Comparison of ENCODE assay signal across 8 mouse cellular contexts in the genomic region with DNA sequence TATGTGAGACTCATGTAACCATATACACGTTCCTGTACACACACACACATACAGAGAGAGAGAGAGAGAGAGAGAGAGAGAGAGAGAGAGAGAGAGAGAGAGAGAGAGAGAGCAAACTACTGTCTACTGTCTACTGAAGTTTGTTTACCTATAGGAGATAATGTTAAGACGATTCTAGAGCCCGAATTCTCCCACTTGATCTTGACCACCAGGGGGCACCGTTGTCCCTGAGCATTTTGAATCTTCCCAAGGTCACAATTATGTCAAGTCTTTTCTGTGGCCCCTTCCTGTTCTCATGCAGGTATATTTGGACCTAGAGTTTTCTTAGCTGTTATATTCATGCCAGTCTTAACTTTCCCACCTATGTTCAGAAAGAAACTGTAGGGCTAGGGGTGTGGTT. TPM values are rescaled to one million over a fixed set of nuclear protein-coding genes. Genes with fewer than 3 reads are reported as not detected.
DNase-seq lines count a peak whose midpoint lies in the region; ATAC-seq and TF ChIP-seq lines count a peak whose summit lies in the region.

No protein-coding gene starts in this region.

- H3K36me3 ChIP-seq in hindbrain, embryonic 14.5 days (replicated peaks; ENCODE audit: control insufficient read depth, insufficient read depth) = 0 out of 2 replicates have a peak, but pooled peaks cover 3% of the 10 kb centered on the region
- no peaks in the 10 kb centered on the region for H3K36me3 ChIP-seq in hindbrain, embryonic 12.5 days
- H3K36me3 ChIP-seq in heart, embryonic 14.5 days (ENCODE audit: control insufficient read depth, insufficient read depth, low read length) = peaks cover 10% of the 10 kb centered on the region; the same call in 1 of the 2 replicates

- H3K27me3 ChIP-seq in hindbrain, embryonic 14.5 days (ENCODE audit: control insufficient read depth, insufficient read depth, low read length) = no peaks in the 10 kb centered on the region
- H3K27me3 ChIP-seq in hindbrain, embryonic 12.5 days = no peaks in the 10 kb centered on the region
- H3K27me3 ChIP-seq in heart, embryonic 14.5 days (ENCODE audit: control insufficient read depth, insufficient read depth, low read length) = no peaks in the 10 kb centered on the region

- peak; percentile 73 for TF ChIP-seq CTCF in left cerebral cortex, adult 2 months (IDR thresholded peaks at IDR 0.05)

- peak; percentile 75 for DNase-seq in hindbrain, embryonic 14.5 days (ENCODE audit: low spot score)
- peak; percentile 84 for DNase-seq in R1 (ENCODE audit: low read depth, low spot score)
- DNase-seq in cerebellum, postnatal 36 days = peak; percentile 83 to 84
- peak; percentile 57 to 66 for DNase-seq in left cerebral cortex, adult 2 months (ENCODE audit: extremely low spot score in 1 of 2, low spot score in 2 of 2)
- peak; percentile 53 for DNase-seq in testis, postnatal 14 days (ENCODE audit: low spot score)

- ATAC-seq in hindbrain, embryonic 14.5 days (ENCODE audit: low FRiP score) = no peak
- no peak for ATAC-seq in hindbrain, embryonic 12.5 days (ENCODE audit: low FRiP score)
- no peak for ATAC-seq in heart, embryonic 14.5 days (ENCODE audit: insufficient number of reproducible peaks, insufficient read depth, low FRiP score, low read depth)
- ATAC-seq in monocyte, adult 5-6 weeks (replicated peaks; ENCODE audit: insufficient number of reproducible peaks, low FRiP score, low TSS enrichment, poor library complexity, severe bottlenecking) = peak; percentile 51; the same call in 1 of the 2 replicates

- intact Hi-C loops in left cerebral cortex, adult 2 months (cut with DNase I) = loop anchor here (5.0 kb wide), 1 partner anchor 122 kb away; a partner anchor contains a TSS

- WGBS in hindbrain, embryonic 14.5 days = 2% methylated on average over 4 of the region's 4 CpGs
- 3% methylated on average over 4 of the region's 4 CpGs for WGBS in hindbrain, embryonic 12.5 days
- 2% methylated on average over 4 of the region's 4 CpGs for WGBS in heart, embryonic 14.5 days

- no peak overlapping the region for H3K4me3 ChIP-seq in hindbrain, embryonic 14.5 days (replicated peaks; ENCODE audit: low read length)
- H3K4me3 ChIP-seq in hindbrain, embryonic 12.5 days = no peak overlapping the region
- no peak overlapping the region for H3K4me3 ChIP-seq in heart, embryonic 14.5 days (ENCODE audit: control insufficient read depth in 1 of 2, insufficient read depth in 1 of 2, low read depth in 1 of 2, low read length in 2 of 2)
- H3K4me3 ChIP-seq in left cerebral cortex, adult 2 months = no peak overlapping the region

- H3K4me2 ChIP-seq in hindbrain, embryonic 14.5 days (replicated peaks) = no peak overlapping the region
- H3K4me2 ChIP-seq in hindbrain, embryonic 12.5 days (replicated peaks) = no peak overlapping the region
- no peak overlapping the region for H3K4me2 ChIP-seq in heart, embryonic 14.5 days (ENCODE audit: low read length)

- no peak overlapping the region for H3K27ac ChIP-seq in hindbrain, embryonic 14.5 days
- H3K27ac ChIP-seq in hindbrain, embryonic 12.5 days = no peak overlapping the region
- H3K27ac ChIP-seq in heart, embryonic 14.5 days (replicated peaks in 1 of 2; ENCODE audit: control insufficient read depth in 1 of 2, insufficient read depth in 1 of 2, low read depth in 2 of 2, low read length in 2 of 2) = peak overlapping the region; percentile 41 to 96; a peak in 2 of 4 replicates
- no peak overlapping the region for H3K27ac ChIP-seq in left cerebral cortex, adult 2 months

- H3K4me1 ChIP-seq in hindbrain, embryonic 14.5 days (replicated peaks; ENCODE audit: control insufficient read depth, insufficient read depth, low read length) = peaks cover 13% of the 10 kb centered on the region
- H3K4me1 ChIP-seq in hindbrain, embryonic 12.5 days = peaks cover 21% of the 10 kb centered on the region
- peaks cover 8 to 27% of the 10 kb centered on the region in 2 experiments for H3K4me1 ChIP-seq in heart, embryonic 14.5 days (ENCODE audit: control insufficient read depth in 2 of 2, insufficient read depth in 2 of 2, low read length in 2 of 2)

- no peak overlapping the region for H3K9ac ChIP-seq in hindbrain, embryonic 14.5 days
- no peak overlapping the region for H3K9ac ChIP-seq in hindbrain, embryonic 12.5 days
- H3K9ac ChIP-seq in heart, embryonic 14.5 days (ENCODE audit: low read length) = no peak overlapping the region

- no peaks in the 10 kb centered on the region for H3K9me3 ChIP-seq in hindbrain, embryonic 14.5 days (ENCODE audit: control insufficient read depth, low read length)
- no peaks in the 10 kb centered on the region for H3K9me3 ChIP-seq in hindbrain, embryonic 12.5 days (replicated peaks)
- no peaks in the 10 kb centered on the region for H3K9me3 ChIP-seq in heart, embryonic 14.5 days (ENCODE audit: control insufficient read depth, low read length)

RNA-seq across cellular contexts. Expression of a gene that starts 2.0 kb away (rescaled TPM):
- polyA plus RNA-seq in hindbrain, embryonic 14.5 days (2014; fragmentation: Nextera tagmentation; extraction: Ambion mirVana) = 271 and 304 TPM in 2 replicates
- polyA plus RNA-seq in hindbrain, embryonic 12.5 days (2016; fragmentation: Nextera tagmentation; extraction: Ambion mirVana) = 207 and 208 TPM in 2 replicates
- 493 and 524 TPM in 2 replicates for polyA plus RNA-seq in heart, embryonic 14.5 days (2014; fragmentation: Nextera tagmentation; extraction: Ambion mirVana)
- total RNA-seq in left cerebral cortex, adult 2 months (2021) = 100 to 1,000 TPM; 216 to 218 TPM
- 72.5 to 84.0 TPM (median 77.3 TPM) in 3 replicates for total RNA-seq in monocyte, adult 5-6 weeks (2017)

RNA-seq across cellular contexts. Expression of a gene that starts 13.3 kb away (rescaled TPM):
- polyA plus RNA-seq in hindbrain, embryonic 14.5 days (2014; fragmentation: Nextera tagmentation; extraction: Ambion mirVana) = 187 and 215 TPM in 2 replicates
- 242 and 244 TPM in 2 replicates for polyA plus RNA-seq in hindbrain, embryonic 12.5 days (2016; fragmentation: Nextera tagmentation; extraction: Ambion mirVana)
- polyA plus RNA-seq in heart, embryonic 14.5 days (2014; fragmentation: Nextera tagmentation; extraction: Ambion mirVana) = 213 and 243 TPM in 2 replicates
- total RNA-seq in left cerebral cortex, adult 2 months (2021) = 10 to 100 TPM; 66.8 to 67.5 TPM
- 31.0 to 45.3 TPM (median 42.6 TPM) in 3 replicates for total RNA-seq in monocyte, adult 5-6 weeks (2017)

RNA-seq across cellular contexts. Expression of a gene that starts 32.4 kb away (rescaled TPM):
- 17.7 and 19.2 TPM in 2 replicates for polyA plus RNA-seq in hindbrain, embryonic 14.5 days (2014; fragmentation: Nextera tagmentation; extraction: Ambion mirVana)
- 33.5 and 34.1 TPM in 2 replicates for polyA plus RNA-seq in hindbrain, embryonic 12.5 days (2016; fragmentation: Nextera tagmentation; extraction: Ambion mirVana)
- 28.8 and 29.6 TPM in 2 replicates for polyA plus RNA-seq in heart, embryonic 14.5 days (2014; fragmentation: Nextera tagmentation; extraction: Ambion mirVana)
- total RNA-seq in left cerebral cortex, adult 2 months (2021) = 10 to 100 TPM; 15.8 TPM
- 12.1 to 21.8 TPM (median 14.6 TPM) in 3 replicates for total RNA-seq in monocyte, adult 5-6 weeks (2017)

RNA-seq across cellular contexts. Expression of a gene that starts 33.2 kb away (rescaled TPM):
- polyA plus RNA-seq in hindbrain, embryonic 14.5 days (2014; fragmentation: Nextera tagmentation; extraction: Ambion mirVana) = 50.8 and 54.2 TPM in 2 replicates
- polyA plus RNA-seq in hindbrain, embryonic 12.5 days (2016; fragmentation: Nextera tagmentation; extraction: Ambion mirVana) = 31.7 and 32.8 TPM in 2 replicates
- 23.5 TPM in 2 replicates for polyA plus RNA-seq in heart, embryonic 14.5 days (2014; fragmentation: Nextera tagmentation; extraction: Ambion mirVana)
- 10 to 100 TPM; 53.0 to 54.6 TPM for total RNA-seq in left cerebral cortex, adult 2 months (2021)
- total RNA-seq in monocyte, adult 5-6 weeks (2017) = 18.2 to 21.9 TPM (median 19.4 TPM) in 3 replicates

RNA-seq across cellular contexts. Expression of a gene that starts 37.0 kb away (rescaled TPM):
- polyA plus RNA-seq in hindbrain, embryonic 14.5 days (2014; fragmentation: Nextera tagmentation; extraction: Ambion mirVana) = 0.25 and 0.28 TPM in 2 replicates
- 0.22 TPM in 1 of 2 replicates, not detected in the other for polyA plus RNA-seq in hindbrain, embryonic 12.5 days (2016; fragmentation: Nextera tagmentation; extraction: Ambion mirVana)
- 3.3 and 4.3 TPM in 2 replicates for polyA plus RNA-seq in heart, embryonic 14.5 days (2014; fragmentation: Nextera tagmentation; extraction: Ambion mirVana)
- total RNA-seq in left cerebral cortex, adult 2 months (2021) = not detected
- total RNA-seq in monocyte, adult 5-6 weeks (2017) = not detected in 3 replicates

Comparison
In these comparisons a context has a peak if more than half of its experiments do, and no peak if none do; other contexts are left out.
1. H3K27ac ChIP-seq: peak in heart, embryonic 14.5 days (2 of 2); none in hindbrain, embryonic 14.5 days (single experiment), hindbrain, embryonic 12.5 days (single experiment) and left cerebral cortex, adult 2 months (single experiment).
2. Peak in every context shown above with its lines, with median percentiles within 50 percentile points of each other: DNase-seq.